Mouse (Mus musculus): ENCODE results near the gene Cd9.

Cd9 gene

GRCm38 (mm10) chr6:125470616-125471015, 24.0 kb downstream of the Cd9 start:
- TF ChIP-seq GATA4 (IDR thresholded peaks at IDR 0.05; ENCODE audit: insufficient replicate concordance, low read length): no peak

GRCm38 (mm10) chr6:125469222-125469621, 25.4 kb downstream of the Cd9 start:
- TF ChIP-seq GATA4 (IDR thresholded peaks at IDR 0.05; ENCODE audit: insufficient replicate concordance, low read length): no peak

GRCm38 (mm10) chr6:125468179-125468960, 26.2 kb downstream of the Cd9 start:
- no peak for TF ChIP-seq GATA4 (IDR thresholded peaks at IDR 0.05; ENCODE audit: insufficient replicate concordance, low read length)

GRCm38 (mm10) chr6:125467301-125467715, 27.3 kb downstream of the Cd9 start:
- TF ChIP-seq GATA4 (IDR thresholded peaks at IDR 0.05; ENCODE audit: insufficient replicate concordance, low read length): no peak

GRCm38 (mm10) chr6:125462312-125462711, 32.3 kb downstream of the Cd9 start:
- no peak for TF ChIP-seq GATA4 (IDR thresholded peaks at IDR 0.05; ENCODE audit: insufficient replicate concordance, low read length)

DNA sequence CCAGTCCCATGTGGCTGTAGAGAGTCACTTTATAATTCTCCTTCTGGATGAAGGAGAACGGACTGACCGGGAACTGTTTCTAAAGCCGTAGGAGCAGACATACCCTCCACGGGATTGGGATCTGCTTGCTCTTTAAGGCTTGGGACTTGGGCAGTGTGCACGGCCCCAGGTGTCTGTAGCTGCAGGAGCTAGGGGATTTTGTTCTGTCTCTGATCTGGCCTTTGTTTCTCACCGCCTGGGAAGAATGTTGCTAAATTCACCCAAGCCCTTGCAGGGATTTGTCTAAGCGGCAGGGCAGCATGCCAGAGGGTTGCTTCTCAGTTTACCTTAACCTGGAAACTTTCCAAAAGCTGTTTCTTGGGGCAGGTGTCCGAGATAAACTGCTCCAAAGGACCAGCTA, 32.8 kb downstream of the Cd9 start:
- no peak for TF ChIP-seq GATA4 (IDR thresholded peaks at IDR 0.05; ENCODE audit: insufficient replicate concordance, low read length)

DNA sequence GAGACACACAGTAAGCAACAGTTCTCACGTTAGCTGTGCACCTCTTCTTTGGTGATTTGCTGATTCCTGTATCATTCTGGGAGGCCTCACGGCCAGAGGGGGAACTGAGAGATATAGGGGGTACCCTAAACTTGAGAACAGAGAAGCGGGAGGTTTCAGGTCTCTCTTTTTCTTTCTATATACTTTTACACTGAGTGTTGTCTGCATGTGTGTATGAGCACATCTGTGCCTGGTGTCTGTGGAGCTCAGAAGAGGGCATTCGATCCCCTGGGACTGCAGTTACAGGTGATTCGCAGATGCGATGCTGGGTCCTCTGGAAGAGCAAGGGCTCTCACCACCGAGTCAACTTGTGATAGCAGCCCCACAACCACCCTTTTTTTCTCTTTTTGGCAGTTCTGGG, 33.3 kb downstream of the Cd9 start:
- no peak for TF ChIP-seq GATA4 (IDR thresholded peaks at IDR 0.05; ENCODE audit: insufficient replicate concordance, low read length)

- no peak for TF ChIP-seq GATA4 (IDR thresholded peaks at IDR 0.05; ENCODE audit: insufficient replicate concordance, low read length)
Measured at GRCm38 (mm10) chr6:125460589-125460988, 34.0 kb downstream of the Cd9 start.

DNA sequence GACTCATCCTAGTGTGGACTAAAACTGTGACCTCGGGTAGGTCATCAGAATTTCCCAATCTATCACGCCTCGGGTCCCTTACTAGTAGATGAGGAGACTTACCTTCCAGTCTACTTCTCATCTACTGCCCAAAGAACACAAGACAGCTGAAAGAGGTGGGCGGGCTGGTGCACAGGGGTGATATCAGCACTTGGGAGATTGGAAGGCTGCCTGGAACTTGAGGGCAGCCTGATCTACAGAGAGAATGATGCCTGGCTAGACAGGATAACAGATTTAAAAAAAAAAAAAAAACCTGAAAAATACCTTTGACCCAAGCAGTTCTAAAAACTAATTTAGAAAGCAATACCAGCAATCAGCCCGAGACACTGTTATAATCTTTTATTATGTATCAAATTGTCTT, 34.7 kb downstream of the Cd9 start:
- TF ChIP-seq GATA4 (IDR thresholded peaks at IDR 0.05; ENCODE audit: insufficient replicate concordance, low read length): no peak

- no peak for TF ChIP-seq GATA4 (IDR thresholded peaks at IDR 0.05; ENCODE audit: insufficient replicate concordance, low read length)
Measured at GRCm38 (mm10) chr6:125455806-125456520, 38.6 kb downstream of the Cd9 start.

DNA sequence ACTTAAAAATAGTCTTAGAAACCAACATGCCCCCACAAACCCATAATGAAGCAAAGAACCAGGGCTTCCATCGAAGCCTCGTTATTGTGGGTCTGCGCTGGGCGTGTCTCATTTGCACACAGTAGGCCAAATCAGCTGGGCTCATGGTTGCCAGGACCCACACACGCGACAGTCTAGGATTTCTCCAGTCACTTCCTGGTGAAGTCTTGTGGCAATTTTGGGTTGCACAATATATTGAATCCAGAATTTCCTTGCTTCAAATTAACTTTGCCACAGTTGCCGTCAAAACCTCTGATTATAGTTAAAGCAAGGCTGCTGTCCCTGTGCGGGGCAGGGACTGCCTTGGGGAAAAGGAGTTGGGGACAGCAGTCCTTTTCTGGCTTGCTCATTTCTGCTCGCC, 39.9 kb downstream of the Cd9 start:
- TF ChIP-seq GATA4 (IDR thresholded peaks at IDR 0.05; ENCODE audit: insufficient replicate concordance, low read length): no peak

DNA sequence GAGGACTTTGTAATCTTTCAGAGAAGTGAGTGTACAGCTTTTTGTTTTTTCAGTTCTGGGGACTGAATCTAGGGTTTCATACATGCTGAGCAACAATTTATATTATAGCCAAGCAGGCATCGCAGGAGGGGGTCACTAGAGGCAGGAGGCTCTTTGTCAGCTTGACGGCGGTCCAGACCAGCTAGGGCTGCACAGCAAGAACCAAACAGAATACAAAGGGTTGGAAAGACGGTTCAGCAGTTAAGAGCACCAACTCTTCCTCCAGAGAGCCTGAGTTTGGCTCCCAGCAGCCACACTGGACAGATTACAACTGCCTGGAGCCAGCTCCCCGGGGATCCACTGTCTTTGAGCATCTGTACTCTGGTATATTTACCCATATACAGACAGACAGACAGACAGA, 40.3 kb downstream of the Cd9 start:
- TF ChIP-seq GATA4 (IDR thresholded peaks at IDR 0.05; ENCODE audit: insufficient replicate concordance, low read length): no peak

- no peak for TF ChIP-seq GATA4 (IDR thresholded peaks at IDR 0.05; ENCODE audit: insufficient replicate concordance, low read length)
Measured at GRCm38 (mm10) chr6:125447660-125448059, 46.9 kb downstream of the Cd9 start.

DNA sequence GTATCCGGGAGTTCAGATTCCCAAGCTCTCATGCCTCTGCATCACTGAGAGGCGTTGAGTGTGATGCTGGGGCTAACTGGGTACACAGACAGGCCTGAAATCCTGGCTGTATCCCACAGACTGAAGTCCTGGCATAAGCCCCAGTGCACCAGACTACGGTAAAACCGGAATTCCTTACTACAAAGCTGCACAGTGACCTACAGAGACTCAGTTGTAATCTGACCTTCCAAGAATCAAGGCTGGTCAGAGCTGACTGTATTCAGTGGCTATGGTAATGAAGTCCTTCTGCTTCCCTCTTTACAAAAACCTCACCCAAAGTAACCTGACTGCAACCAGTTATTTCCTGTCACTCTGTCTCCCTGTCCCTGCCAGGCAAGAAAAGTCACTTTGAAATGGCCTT, 47.4 kb downstream of the Cd9 start:
- no peak for TF ChIP-seq GATA4 (IDR thresholded peaks at IDR 0.05; ENCODE audit: insufficient replicate concordance, low read length)

GRCm38 (mm10) chr6:125445381-125445780, 49.2 kb downstream of the Cd9 start:
- TF ChIP-seq GATA4 (IDR thresholded peaks at IDR 0.05; ENCODE audit: insufficient replicate concordance, low read length): no peak

- no peak for TF ChIP-seq GATA4 (IDR thresholded peaks at IDR 0.05; ENCODE audit: insufficient replicate concordance, low read length)
Measured at GRCm38 (mm10) chr6:125442591-125442990, 52.0 kb downstream of the Cd9 start.

Measured in liver, adult (tissue).